Mouse (Mus musculus): ENCODE data around the gene Trim66. TPM values are rescaled to one million over a fixed set of nuclear protein-coding genes. Genes with fewer than 3 reads are reported as not detected.

Trim66 gene
- polyA plus RNA-seq, 1 experiment, result 0.57 TPM

GRCm38 (mm10) chr7:109468262-109468701 is 39.7 kb downstream of the Trim66 start:
- no peaks in the 10 kb centered on the region for H3K79me3 ChIP-seq (ENCODE audit: low read depth)
- no peak overlapping the region for H3ac ChIP-seq (ENCODE audit: control insufficient read depth, insufficient read length, low read depth)
- TF ChIP-seq MYOD1 (IDR thresholded peaks at IDR 0.05; ENCODE audit: control insufficient read depth, insufficient read length, low read depth), result no peak
- no peak for TF ChIP-seq CTCF (IDR thresholded peaks at IDR 0.05; ENCODE audit: control insufficient read depth, insufficient read depth, insufficient read length)
- TF ChIP-seq FOSL1 (IDR thresholded peaks at IDR 0.05; ENCODE audit: insufficient read depth, low read length, poor library complexity, severe bottlenecking), result no peak
- TF ChIP-seq USF1 (IDR thresholded peaks at IDR 0.05; ENCODE audit: low read depth), result no peak
- TF ChIP-seq MYOG (IDR thresholded peaks at IDR 0.05; ENCODE audit: control insufficient read depth, extremely low read depth, insufficient read length), result no peak
- no peak for TF ChIP-seq CEBPB (IDR thresholded peaks at IDR 0.05; ENCODE audit: low read depth)
- H3K79me2 ChIP-seq (ENCODE audit: control insufficient read depth, insufficient read depth), result no peaks in the 10 kb centered on the region
- H3K4me3 ChIP-seq (ENCODE audit: insufficient read depth, poor library complexity, severe bottlenecking), result no peak overlapping the region
- no peaks in the 10 kb centered on the region for H3K27me3 ChIP-seq (ENCODE audit: control insufficient read depth, insufficient read depth, insufficient read length)
- H3K36me3 ChIP-seq (ENCODE audit: control insufficient read depth, insufficient read depth), result no peaks in the 10 kb centered on the region

GRCm38 (mm10) chr7:109467591-109467990 is 40.3 kb downstream of the Trim66 start:
- H3K79me3 ChIP-seq (ENCODE audit: low read depth), result no peaks in the 10 kb centered on the region
- H3K36me3 ChIP-seq (ENCODE audit: control insufficient read depth, insufficient read depth), result no peaks in the 10 kb centered on the region
- no peak for TF ChIP-seq CTCF (IDR thresholded peaks at IDR 0.05; ENCODE audit: control insufficient read depth, insufficient read depth, insufficient read length)
- no peak for TF ChIP-seq USF1 (IDR thresholded peaks at IDR 0.05; ENCODE audit: low read depth)
- no peak for TF ChIP-seq FOSL1 (IDR thresholded peaks at IDR 0.05; ENCODE audit: insufficient read depth, low read length, poor library complexity, severe bottlenecking)
- no peak for TF ChIP-seq MAX (IDR thresholded peaks at IDR 0.05)
- TF ChIP-seq CEBPB (IDR thresholded peaks at IDR 0.05; ENCODE audit: low read depth), result no peak
- no peak for TF ChIP-seq MYOG (IDR thresholded peaks at IDR 0.05; ENCODE audit: control insufficient read depth, extremely low read depth, insufficient read length)
- TF ChIP-seq MYOD1 (IDR thresholded peaks at IDR 0.05; ENCODE audit: control insufficient read depth, insufficient read length, low read depth), result no peak
- H3K79me2 ChIP-seq (ENCODE audit: control insufficient read depth, insufficient read depth), result no peaks in the 10 kb centered on the region
- H3ac ChIP-seq (ENCODE audit: control insufficient read depth, insufficient read length, low read depth), result no peak overlapping the region
- no peak overlapping the region for H3K4me3 ChIP-seq (ENCODE audit: insufficient read depth, poor library complexity, severe bottlenecking)
- H3K27me3 ChIP-seq (ENCODE audit: control insufficient read depth, insufficient read depth, insufficient read length), result no peaks in the 10 kb centered on the region

- TF ChIP-seq MYOD1 (IDR thresholded peaks at IDR 0.05; ENCODE audit: control insufficient read depth, insufficient read length, low read depth) (peak; percentile 26), MYOG (IDR thresholded peaks at IDR 0.05; ENCODE audit: control insufficient read depth, extremely low read depth, insufficient read length) (no peak)
- no peak overlapping the region for H3K4me3 ChIP-seq (ENCODE audit: insufficient read depth, poor library complexity, severe bottlenecking)
- no peaks in the 10 kb centered on the region for H3K27me3 ChIP-seq (ENCODE audit: control insufficient read depth, insufficient read depth, insufficient read length)
- no peak overlapping the region for H3ac ChIP-seq (ENCODE audit: control insufficient read depth, insufficient read length, low read depth)
- no peaks in the 10 kb centered on the region for H3K36me3 ChIP-seq (ENCODE audit: control insufficient read depth, insufficient read depth)
- no peaks in the 10 kb centered on the region for H3K79me2 ChIP-seq (ENCODE audit: control insufficient read depth, insufficient read depth)
- no peaks in the 10 kb centered on the region for H3K79me3 ChIP-seq (ENCODE audit: low read depth)
Measured at GRCm38 (mm10) chr7:109460698-109461097, 47.2 kb downstream of the Trim66 start.

- no peak for TF ChIP-seq CTCF (IDR thresholded peaks at IDR 0.05; ENCODE audit: control insufficient read depth, insufficient read depth, insufficient read length)
- no peak for TF ChIP-seq MAX (IDR thresholded peaks at IDR 0.05)
- no peak for TF ChIP-seq FOSL1 (IDR thresholded peaks at IDR 0.05; ENCODE audit: insufficient read depth, low read length, poor library complexity, severe bottlenecking)
- no peak for TF ChIP-seq MYOD1 (IDR thresholded peaks at IDR 0.05; ENCODE audit: control insufficient read depth, insufficient read length, low read depth)
- no peak for TF ChIP-seq USF1 (IDR thresholded peaks at IDR 0.05; ENCODE audit: low read depth)
- no peak for TF ChIP-seq MYOG (IDR thresholded peaks at IDR 0.05; ENCODE audit: control insufficient read depth, extremely low read depth, insufficient read length)
- no peak for TF ChIP-seq CEBPB (IDR thresholded peaks at IDR 0.05; ENCODE audit: low read depth)
- no peaks in the 10 kb centered on the region for H3K27me3 ChIP-seq (ENCODE audit: control insufficient read depth, insufficient read depth, insufficient read length)
- H3ac ChIP-seq (ENCODE audit: control insufficient read depth, insufficient read length, low read depth), result no peak overlapping the region
- H3K4me3 ChIP-seq (ENCODE audit: insufficient read depth, poor library complexity, severe bottlenecking), result no peak overlapping the region
- no peaks in the 10 kb centered on the region for H3K79me3 ChIP-seq (ENCODE audit: low read depth)
- no peaks in the 10 kb centered on the region for H3K36me3 ChIP-seq (ENCODE audit: control insufficient read depth, insufficient read depth)
- H3K79me2 ChIP-seq (ENCODE audit: control insufficient read depth, insufficient read depth), result no peaks in the 10 kb centered on the region
Measured at GRCm38 (mm10) chr7:109456563-109456962, 51.4 kb downstream of the Trim66 start.

GRCm38 (mm10) chr7:109455748-109456147 is 52.2 kb downstream of the Trim66 start:
- Histone ChIP-seq H3ac (ENCODE audit: control insufficient read depth, insufficient read length, low read depth) (peak overlapping the region; percentile 10), H3K36me3 (ENCODE audit: control insufficient read depth, insufficient read depth) (no peaks in the 10 kb centered on the region), H3K79me3 (ENCODE audit: low read depth) (no peaks in the 10 kb centered on the region), H3K4me3 (ENCODE audit: insufficient read depth, poor library complexity, severe bottlenecking) (no peak overlapping the region), H3K27me3 (ENCODE audit: control insufficient read depth, insufficient read depth, insufficient read length) (no peaks in the 10 kb centered on the region), H3K79me2 (ENCODE audit: control insufficient read depth, insufficient read depth) (no peaks in the 10 kb centered on the region)
- TF ChIP-seq MYOG (IDR thresholded peaks at IDR 0.05; ENCODE audit: control insufficient read depth, extremely low read depth, insufficient read length), result no peak
- TF ChIP-seq CTCF (IDR thresholded peaks at IDR 0.05; ENCODE audit: control insufficient read depth, insufficient read depth, insufficient read length), result no peak
- no peak for TF ChIP-seq USF1 (IDR thresholded peaks at IDR 0.05; ENCODE audit: low read depth)
- no peak for TF ChIP-seq FOSL1 (IDR thresholded peaks at IDR 0.05; ENCODE audit: insufficient read depth, low read length, poor library complexity, severe bottlenecking)
- no peak for TF ChIP-seq MYOD1 (IDR thresholded peaks at IDR 0.05; ENCODE audit: control insufficient read depth, insufficient read length, low read depth)
- no peak for TF ChIP-seq MAX (IDR thresholded peaks at IDR 0.05)
- TF ChIP-seq CEBPB (IDR thresholded peaks at IDR 0.05; ENCODE audit: low read depth), result no peak

GRCm38 (mm10) chr7:109454856-109455255 is 53.1 kb downstream of the Trim66 start:
- Histone ChIP-seq H3K4me3 (ENCODE audit: insufficient read depth, poor library complexity, severe bottlenecking) (no peak overlapping the region), H3K79me2 (ENCODE audit: control insufficient read depth, insufficient read depth) (no peaks in the 10 kb centered on the region), H3K36me3 (ENCODE audit: control insufficient read depth, insufficient read depth) (no peaks in the 10 kb centered on the region), H3K27me3 (ENCODE audit: control insufficient read depth, insufficient read depth, insufficient read length) (no peaks in the 10 kb centered on the region), H3ac (ENCODE audit: control insufficient read depth, insufficient read length, low read depth) (no peak overlapping the region), H3K79me3 (ENCODE audit: low read depth) (no peaks in the 10 kb centered on the region)
- TF ChIP-seq CTCF (IDR thresholded peaks at IDR 0.05; ENCODE audit: control insufficient read depth, insufficient read depth, insufficient read length) (no peak), CEBPB (IDR thresholded peaks at IDR 0.05; ENCODE audit: low read depth) (no peak), MAX (IDR thresholded peaks at IDR 0.05) (no peak), USF1 (IDR thresholded peaks at IDR 0.05; ENCODE audit: low read depth) (no peak), MYOD1 (IDR thresholded peaks at IDR 0.05; ENCODE audit: control insufficient read depth, insufficient read length, low read depth) (no peak), FOSL1 (IDR thresholded peaks at IDR 0.05; ENCODE audit: insufficient read depth, low read length, poor library complexity, severe bottlenecking) (no peak), MYOG (IDR thresholded peaks at IDR 0.05; ENCODE audit: control insufficient read depth, extremely low read depth, insufficient read length) (no peak)

Measured in C2C12 (cell line).